Mouse (Mus musculus) small intestine, adult 2 months (tissue): Measurements from ENCODE around the gene Slc6a5. TPM values are rescaled to one million over a fixed set of nuclear protein-coding genes. Genes with fewer than 3 reads are reported as not detected.

ENCODE experiments used
- H3K27ac ChIP-seq: fragments of 200-500 bp; 2 replicates; pipeline ENCODE4 v1.5.1; 2012; ENCODE audit warnings: low read depth, low read length, control low read depth, inconsistent platforms; ENCODE audit not compliant: insufficient read depth
- H3K27me3 ChIP-seq: fragments of 200-500 bp; 2 replicates; pipeline ENCODE4 v1.6.1; 2012; ENCODE audit warnings: mild to moderate bottlenecking, moderate library complexity, low read length, inconsistent platforms; ENCODE audit not compliant: control insufficient read depth, insufficient read depth
- H3K36me3 ChIP-seq: fragments of 200-500 bp; 2 replicates; pipeline ENCODE4 v1.6.1; 2012; ENCODE audit warnings: mild to moderate bottlenecking, low read length, control low read depth, inconsistent platforms; ENCODE audit not compliant: control insufficient read depth, insufficient read depth
- H3K4me1 ChIP-seq: fragments of 200-500 bp; 2 replicates; pipeline ENCODE4 v1.6.1; 2012; ENCODE audit warnings: low read length, inconsistent platforms, mixed read lengths; ENCODE audit not compliant: control insufficient read depth, insufficient read depth, insufficient read length
- H3K4me3 ChIP-seq: fragments of 200-500 bp; 2 replicates; pipeline ENCODE4 v1.5.1; 2012; ENCODE audit warnings: low read depth, mild to moderate bottlenecking, control low read depth, inconsistent platforms, low read length, moderate library complexity
- CTCF ChIP-seq: fragments of 200-500 bp; IDR thresholded peaks from 2 replicates; pipeline ENCODE4 v1.5.1; 2012; ENCODE audit warnings: low read depth, mild to moderate bottlenecking, control low read depth, inconsistent platforms, low read length, moderate library complexity, mixed read lengths; ENCODE audit not compliant: insufficient replicate concordance, insufficient read length; ENCODE audit errors: extremely low read depth
- POLR2A ChIP-seq: fragments of 200-500 bp; IDR thresholded peaks from 2 replicates; pipeline ENCODE4 v1.6.1; 2012; ENCODE audit warnings: low read depth, mild to moderate bottlenecking, control low read depth, inconsistent platforms, low read length, moderate library complexity
- WGBS: fragments of 180-500 bp; shearing (Covaris S2); methylation state at CpG from one replicate; pipeline ENCODE4 v1.1.7; 2018; 5-methylcytosine and 5-hydroxymethylcytosine counted together
- polyA plus RNA-seq: library from polyadenylated mRNA; depleted of rRNA; stranded (reverse); fragments of >200 nt; gene quantifications from 2 replicates; pipeline ENCODE4 v1.2.3, GENCODE M21; 2012; rRNA removed

The Slc6a5 gene
- polyA plus RNA-seq, 1 experiment, result not detected

GRCm38 (mm10) chr7:49974841-49975440, 65.0 kb downstream of the Slc6a5 start, which contains the start of gene Nell1:
TSS of gene Nell1 (plus strand) at chr7:49974864.
- H3K27me3 ChIP-seq, result peaks cover 19% of the 10 kb centered on the region
- 2% methylated on average over 51 of the region's 52 CpGs for WGBS
- no peaks in the 10 kb centered on the region for H3K36me3 ChIP-seq
- H3K4me1 ChIP-seq, result no peaks in the 10 kb centered on the region
- H3K4me3 ChIP-seq, result no peak within 1 kb of the TSS; the same call in 1 of the 2 replicates
- H3K27ac ChIP-seq, result no peak within 1 kb of the TSS
- TF ChIP-seq CTCF (no peak), POLR2A (no peak)

- TF ChIP-seq POLR2A (no peak), CTCF (no peak)
- Histone ChIP-seq H3K4me1 (no peaks in the 10 kb centered on the region), H3K36me3 (no peaks in the 10 kb centered on the region), H3K27me3 (peaks cover 19% of the 10 kb centered on the region), H3K27ac (no peak overlapping the region), H3K4me3 (no peak overlapping the region; the same call in 1 of the 2 replicates)
- WGBS, result 2% methylated on average over 40 of the region's 40 CpGs
Observed at GRCm38 (mm10) chr7:49975441-49976121, 65.6 kb downstream of the Slc6a5 start.

GRCm38 (mm10) chr7:49981511-49982227, 71.7 kb downstream of the Slc6a5 start:
- Histone ChIP-seq H3K27ac (no peak overlapping the region), H3K4me3 (no peak overlapping the region), H3K27me3 (no peaks in the 10 kb centered on the region), H3K4me1 (no peaks in the 10 kb centered on the region), H3K36me3 (no peaks in the 10 kb centered on the region)
- WGBS, result 39% methylated on average over 9 of the region's 9 CpGs
- no peak for TF ChIP-seq POLR2A
- no peak for TF ChIP-seq CTCF

- no peak overlapping the region for H3K4me3 ChIP-seq
- no peaks in the 10 kb centered on the region for H3K4me1 ChIP-seq
- 22% methylated on average over 6 of the region's 6 CpGs for WGBS
- TF ChIP-seq CTCF, result no peak
- no peak for TF ChIP-seq POLR2A
- no peaks in the 10 kb centered on the region for H3K36me3 ChIP-seq
- H3K27me3 ChIP-seq, result no peaks in the 10 kb centered on the region
- H3K27ac ChIP-seq, result no peak overlapping the region
Observed at GRCm38 (mm10) chr7:49984698-49985097, 74.8 kb downstream of the Slc6a5 start.

GRCm38 (mm10) chr7:49985947-49986346, 76.0 kb downstream of the Slc6a5 start:
- Histone ChIP-seq H3K4me1 (no peaks in the 10 kb centered on the region), H3K36me3 (no peaks in the 10 kb centered on the region), H3K4me3 (no peak overlapping the region), H3K27me3 (no peaks in the 10 kb centered on the region), H3K27ac (no peak overlapping the region)
- TF ChIP-seq CTCF (no peak), POLR2A (no peak)
- WGBS, result 95% methylated on average over 8 of the region's 8 CpGs

GRCm38 (mm10) chr7:49999321-49999720, 89.4 kb downstream of the Slc6a5 start:
- Histone ChIP-seq H3K4me3 (no peak overlapping the region), H3K27me3 (no peaks in the 10 kb centered on the region), H3K27ac (no peak overlapping the region), H3K4me1 (no peaks in the 10 kb centered on the region), H3K36me3 (no peaks in the 10 kb centered on the region)
- 66% methylated on average over 4 of the region's 4 CpGs for WGBS
- no peak for TF ChIP-seq CTCF
- TF ChIP-seq POLR2A, result no peak

- TF ChIP-seq CTCF (no peak), POLR2A (no peak)
- no peak overlapping the region for H3K4me3 ChIP-seq
- 42% methylated on average over 2 of the region's 2 CpGs for WGBS
- H3K4me1 ChIP-seq, result no peaks in the 10 kb centered on the region
- H3K27me3 ChIP-seq, result no peaks in the 10 kb centered on the region
- no peaks in the 10 kb centered on the region for H3K36me3 ChIP-seq
- H3K27ac ChIP-seq, result no peak overlapping the region
Observed at GRCm38 (mm10) chr7:50005268-50005667, 95.3 kb downstream of the Slc6a5 start.

Other genes starting within 250 kb of the Slc6a5 start
- gene Htatip2, start 151.0 kb upstream of the Slc6a5 start, polyA plus RNA-seq, result 8.0 and 8.9 TPM in 2 replicates
- gene Prmt3, start 131.8 kb upstream of the Slc6a5 start, polyA plus RNA-seq, result 11.6 and 14.5 TPM in 2 replicates
- 0.30 and 0.32 TPM in 2 replicates for gene Nell1, start 64.7 kb downstream of the Slc6a5 start, polyA plus RNA-seq